Mouse (Mus musculus) limb, embryonic 12.5 days (tissue): ENCODE results near the gene Tubgcp2. TPM values are rescaled to one million over a fixed set of nuclear protein-coding genes. Genes with fewer than 3 reads are reported as not detected.

Source experiments
- ATAC-seq: fragments of 200-750 bp; cut with Nextera tagmentation; 2 replicates; pipeline ENCODE4 v1.8.0; 2017; ENCODE audit warnings: low read depth, moderate TSS enrichment; ENCODE audit not compliant: insufficient number of reproducible peaks, insufficient read depth, low FRiP score, low TSS enrichment
- H3K27ac ChIP-seq: fragments of 300-500 bp; sonication (generic); 2 replicates; pipeline ENCODE4 v1.5.1; 2016; ENCODE audit warnings: mild to moderate bottlenecking, moderate library complexity
- H3K27me3 ChIP-seq: fragments of 300-500 bp; sonication (generic); 2 replicates; pipeline ENCODE4 v1.6.1; 2016; ENCODE audit warnings: mild to moderate bottlenecking, moderate library complexity
- H3K36me3 ChIP-seq: fragments of 300-500 bp; sonication (generic); 2 replicates; pipeline ENCODE4 v1.6.1; 2016; ENCODE audit warnings: mild to moderate bottlenecking, moderate library complexity
- H3K4me1 ChIP-seq: fragments of 300-500 bp; sonication (generic); replicated peaks from 2 replicates; pipeline ENCODE4 v1.6.1; 2016
- H3K4me2 ChIP-seq: fragments of 300-500 bp; sonication (generic); 2 replicates; pipeline ENCODE4 v1.6.1; 2016; ENCODE audit warnings: mild to moderate bottlenecking, moderate library complexity
- H3K4me3 ChIP-seq: fragments of 300-500 bp; sonication (generic); replicated peaks from 2 replicates; pipeline ENCODE4 v1.5.1; 2016; ENCODE audit warnings: mild to moderate bottlenecking
- H3K9ac ChIP-seq: fragments of 300-500 bp; sonication (generic); replicated peaks from 2 replicates; pipeline ENCODE4 v1.6.1; 2016; ENCODE audit warnings: mild to moderate bottlenecking, moderate library complexity
- H3K9me3 ChIP-seq: fragments of 300-500 bp; sonication (generic); 2 replicates; pipeline ENCODE4 v1.6.1; 2016; ENCODE audit warnings: mild to moderate bottlenecking, moderate library complexity
- WGBS: fragments of 180-500 bp; shearing (Covaris S2); methylation state at CpG from one replicate; pipeline ENCODE4 v1.1.7; 2016; 5-methylcytosine and 5-hydroxymethylcytosine counted together
- polyA plus RNA-seq: library from polyadenylated mRNA; unstranded; fragments of >200 nt; fragmentation: Nextera tagmentation; extraction: Ambion mirVana; gene quantifications from 2 replicates; pipeline ENCODE4 v1.2.1, GENCODE M21; 2016

Tubgcp2 gene
- polyA plus RNA-seq, 1 experiment from 2014 or later: 82.3 TPM

DNA sequence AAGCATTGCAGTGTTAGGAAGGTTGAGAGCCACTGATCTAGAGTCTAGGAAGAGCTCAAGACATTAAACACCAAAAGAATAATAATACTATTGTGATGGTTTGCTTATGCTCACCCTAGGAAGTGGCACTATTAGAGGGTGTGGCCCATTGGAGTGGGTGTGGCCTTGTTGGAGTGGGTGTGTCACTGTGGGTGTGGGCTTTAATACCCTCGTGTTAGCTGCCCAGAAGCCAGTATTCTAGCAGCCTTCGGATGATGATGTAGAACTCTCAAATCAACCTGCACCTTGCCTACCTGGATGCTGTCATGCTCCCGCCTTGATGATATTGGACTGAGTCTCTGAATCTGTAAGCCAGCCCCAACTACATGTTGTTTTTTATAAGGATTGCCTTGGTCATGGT is 6.3 kb upstream of the Tubgcp2 start:
- no peak overlapping the region for H3K4me3 ChIP-seq
- H3K9me3 ChIP-seq: no peaks in the 10 kb centered on the region
- no peak for ATAC-seq
- H3K27me3 ChIP-seq: peaks cover 38% of the 10 kb centered on the region
- no peak overlapping the region for H3K27ac ChIP-seq
- H3K4me2 ChIP-seq: no peak overlapping the region
- WGBS: 60% methylated on average over 3 of the region's 3 CpGs
- no peaks in the 10 kb centered on the region; the same call in 1 of the 2 replicates for H3K4me1 ChIP-seq
- H3K9ac ChIP-seq: no peak overlapping the region
- H3K36me3 ChIP-seq: peaks cover 31% of the 10 kb centered on the region

- WGBS: 63% methylated on average over 3 of the region's 3 CpGs
- no peak overlapping the region for H3K27ac ChIP-seq
- H3K4me1 ChIP-seq: peaks cover 21% of the 10 kb centered on the region
- ATAC-seq: no peak
- H3K27me3 ChIP-seq: no peaks in the 10 kb centered on the region
- no peaks in the 10 kb centered on the region for H3K9me3 ChIP-seq
- peak overlapping the region; percentile 82; the same call in 1 of the 2 replicates for H3K9ac ChIP-seq
- peak overlapping the region; percentile 83 for H3K4me3 ChIP-seq
- H3K36me3 ChIP-seq: peaks cover 53% of the 10 kb centered on the region
- H3K4me2 ChIP-seq: peak overlapping the region; percentile 87
Observed at GRCm38 (mm10) chr7:140037171-140037555, 694 bp upstream of the Tubgcp2 start.

DNA sequence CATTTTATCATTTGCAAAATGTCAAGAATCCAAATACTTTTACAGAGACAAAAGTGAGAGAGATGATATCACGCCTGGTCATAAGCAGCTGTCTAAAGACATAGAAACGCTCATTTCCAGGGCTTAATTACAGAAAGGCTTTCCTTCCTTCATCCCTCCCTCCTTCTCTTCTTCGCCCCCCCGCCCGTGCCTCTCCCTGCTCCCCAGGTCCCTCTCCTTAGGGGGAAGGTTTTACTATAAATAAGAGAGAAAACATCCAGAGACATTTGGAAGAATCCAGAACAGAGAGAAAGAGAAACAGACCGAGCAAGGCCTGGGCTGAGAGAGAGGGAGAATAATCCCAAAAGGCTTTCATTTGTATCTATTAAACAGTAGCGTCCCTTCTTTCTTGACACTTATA is 1.0 kb downstream of the Tubgcp2 start:
- Histone ChIP-seq H3K27me3 (no peaks in the 10 kb centered on the region), H3K4me3 (peak overlapping the region; percentile 83), H3K9ac (peak overlapping the region; percentile 82), H3K27ac (peak overlapping the region; percentile 77), H3K36me3 (peaks cover 62% of the 10 kb centered on the region), H3K4me2 (peak overlapping the region; percentile 87), H3K4me1 (peaks cover 21% of the 10 kb centered on the region), H3K9me3 (no peaks in the 10 kb centered on the region)
- 20% methylated on average over 7 of the region's 7 CpGs for WGBS
- ATAC-seq: no peak

GRCm38 (mm10) chr7:140033386-140033785 is 3.1 kb downstream of the Tubgcp2 start:
- H3K4me3 ChIP-seq: no peak overlapping the region
- H3K36me3 ChIP-seq: peaks cover 63% of the 10 kb centered on the region
- ATAC-seq: no peak
- no peak overlapping the region for H3K27ac ChIP-seq
- no peaks in the 10 kb centered on the region for H3K9me3 ChIP-seq
- H3K4me2 ChIP-seq: no peak overlapping the region
- H3K27me3 ChIP-seq: no peaks in the 10 kb centered on the region
- no peak overlapping the region for H3K9ac ChIP-seq
- 95% methylated on average over 9 of the region's 9 CpGs for WGBS
- H3K4me1 ChIP-seq: peaks cover 21% of the 10 kb centered on the region

GRCm38 (mm10) chr7:140032366-140032765 is 4.1 kb downstream of the Tubgcp2 start:
- no peak overlapping the region for H3K27ac ChIP-seq
- no peak overlapping the region for H3K4me2 ChIP-seq
- peaks cover 18% of the 10 kb centered on the region for H3K4me1 ChIP-seq
- H3K27me3 ChIP-seq: no peaks in the 10 kb centered on the region
- H3K36me3 ChIP-seq: peaks cover 68% of the 10 kb centered on the region
- 94% methylated on average over 10 of the region's 10 CpGs for WGBS
- no peaks in the 10 kb centered on the region for H3K9me3 ChIP-seq
- H3K9ac ChIP-seq: no peak overlapping the region
- no peak overlapping the region for H3K4me3 ChIP-seq
- ATAC-seq: no peak

GRCm38 (mm10) chr7:140031771-140032170 is 4.7 kb downstream of the Tubgcp2 start:
- no peak for ATAC-seq
- WGBS: 94% methylated on average over 12 of the region's 12 CpGs

DNA sequence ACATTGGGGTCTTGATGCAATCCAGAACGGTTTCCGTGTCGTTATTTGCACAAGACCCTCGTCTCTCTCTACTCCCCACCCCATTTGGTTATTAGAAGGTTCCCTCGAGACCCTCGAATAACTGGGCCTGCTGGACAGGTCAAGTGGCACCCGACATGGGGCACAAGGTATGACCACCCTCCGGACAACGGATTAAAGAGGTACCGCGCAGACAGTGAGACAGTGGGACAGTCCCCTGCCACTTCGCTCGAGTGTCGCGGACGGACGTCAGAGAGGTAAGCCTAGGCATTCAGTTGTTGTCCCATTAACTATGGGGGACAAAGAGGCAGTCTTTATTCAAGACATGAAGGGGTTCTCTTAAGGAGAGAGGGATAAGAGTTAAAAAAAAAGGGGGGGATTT is 25.1 kb downstream of the Tubgcp2 start:
- Histone ChIP-seq H3K27me3 (no peaks in the 10 kb centered on the region), H3K4me2 (no peak overlapping the region), H3K27ac (no peak overlapping the region), H3K9ac (no peak overlapping the region), H3K4me1 (no peaks in the 10 kb centered on the region), H3K9me3 (no peaks in the 10 kb centered on the region), H3K4me3 (no peak overlapping the region), H3K36me3 (peaks cover 46% of the 10 kb centered on the region)
- 96% methylated on average over 17 of the region's 17 CpGs for WGBS
- ATAC-seq: no peak

More at GRCm38 (mm10) chr7:140031771-140032170, 4.7 kb downstream of the Tubgcp2 start:
- Histone ChIP-seq H3K9me3 (no peaks in the 10 kb centered on the region), H3K4me3 (no peak overlapping the region), H3K4me2 (no peak overlapping the region), H3K36me3 (peaks cover 68% of the 10 kb centered on the region), H3K27ac (no peak overlapping the region), H3K9ac (no peak overlapping the region), H3K4me1 (peaks cover 12% of the 10 kb centered on the region), H3K27me3 (no peaks in the 10 kb centered on the region)

- WGBS: 95% methylated on average over 9 of the region's 9 CpGs
- Histone ChIP-seq H3K4me2 (no peak overlapping the region), H3K9ac (no peak overlapping the region), H3K36me3 (peaks cover 73% of the 10 kb centered on the region), H3K9me3 (no peaks in the 10 kb centered on the region), H3K4me1 (no peaks in the 10 kb centered on the region), H3K4me3 (no peak overlapping the region), H3K27ac (no peak overlapping the region), H3K27me3 (no peaks in the 10 kb centered on the region)
- no peak for ATAC-seq
Observed at GRCm38 (mm10) chr7:140007781-140008180, 28.7 kb downstream of the Tubgcp2 start.

DNA sequence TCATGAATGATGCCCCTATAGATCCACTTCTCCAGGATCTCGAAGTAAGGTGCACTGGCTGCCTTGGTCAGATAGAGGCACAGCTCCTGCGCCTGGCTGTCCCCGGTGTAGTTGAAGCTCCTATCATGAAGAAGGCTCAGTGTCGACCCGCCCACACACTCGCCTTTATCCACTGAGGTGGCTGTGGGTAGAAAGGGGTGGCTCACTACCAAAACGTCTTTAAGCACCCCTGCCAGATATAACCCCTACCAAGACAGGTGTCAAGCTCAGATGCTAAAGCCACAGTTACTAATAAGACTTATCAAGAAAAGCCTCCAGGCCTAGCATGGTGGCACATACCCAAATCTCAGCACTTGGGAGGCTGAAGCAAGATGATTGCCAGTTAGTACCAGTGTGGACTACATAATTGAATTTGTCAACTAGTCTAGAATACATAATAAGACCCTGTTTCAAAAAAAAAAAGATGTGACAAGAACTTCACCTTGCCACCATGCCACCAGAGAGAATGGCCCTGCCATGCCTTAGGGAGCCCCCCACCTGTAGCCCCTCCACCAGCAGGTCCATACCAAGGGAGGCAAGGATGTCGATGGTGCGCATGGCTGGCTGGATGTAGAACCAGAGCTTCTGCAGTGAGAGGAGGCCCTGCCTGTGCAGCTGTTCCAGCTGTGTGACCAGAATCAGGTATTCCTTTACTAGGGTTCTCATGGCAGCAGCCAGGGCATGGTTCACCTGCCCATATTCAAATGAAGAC is 29.4 kb downstream of the Tubgcp2 start:
- no peak overlapping the region for H3K4me3 ChIP-seq
- no peak overlapping the region for H3K4me2 ChIP-seq
- no peaks in the 10 kb centered on the region for H3K4me1 ChIP-seq
- H3K27ac ChIP-seq: no peak overlapping the region
- H3K9me3 ChIP-seq: no peaks in the 10 kb centered on the region
- no peak overlapping the region for H3K9ac ChIP-seq
- H3K36me3 ChIP-seq: peaks cover 80% of the 10 kb centered on the region
- no peaks in the 10 kb centered on the region for H3K27me3 ChIP-seq
- 90% methylated on average over 9 of the region's 9 CpGs for WGBS
- no peak for ATAC-seq

GRCm38 (mm10) chr7:140004666-140005065 is 31.8 kb downstream of the Tubgcp2 start:
- no peak for ATAC-seq
- H3K9ac ChIP-seq: no peak overlapping the region
- no peak overlapping the region for H3K4me3 ChIP-seq
- H3K36me3 ChIP-seq: peaks cover 86% of the 10 kb centered on the region
- H3K4me1 ChIP-seq: no peaks in the 10 kb centered on the region
- no peak overlapping the region for H3K4me2 ChIP-seq
- H3K27ac ChIP-seq: no peak overlapping the region
- no peaks in the 10 kb centered on the region for H3K27me3 ChIP-seq
- 92% methylated on average over 8 of the region's 8 CpGs for WGBS
- H3K9me3 ChIP-seq: no peaks in the 10 kb centered on the region

GRCm38 (mm10) chr7:140001086-140001740 is 35.3 kb downstream of the Tubgcp2 start:
- Histone ChIP-seq H3K9me3 (no peaks in the 10 kb centered on the region), H3K27me3 (no peaks in the 10 kb centered on the region), H3K4me1 (no peaks in the 10 kb centered on the region), H3K36me3 (peaks cover 98% of the 10 kb centered on the region), H3K4me3 (no peak overlapping the region), H3K9ac (no peak overlapping the region), H3K27ac (no peak overlapping the region), H3K4me2 (no peak overlapping the region)
- WGBS: 64% methylated on average over 12 of the region's 12 CpGs
- no peak for ATAC-seq
